Mouse (Mus musculus) testis, adult 2 months (tissue): ENCODE data around the gene Mrm3.

Experiments used
- CTCF ChIP-seq: fragments of 200-500 bp; IDR thresholded peaks from 2 replicates; pipeline ENCODE4 v1.5.1; 2012; ENCODE audit warnings: low read depth, mild to moderate bottlenecking, inconsistent platforms, low read length, moderate library complexity; ENCODE audit not compliant: control insufficient read depth, insufficient read depth, insufficient replicate concordance
- POLR2A ChIP-seq: fragments of 200-500 bp; IDR thresholded peaks from 2 replicates; pipeline ENCODE4 v1.6.1; 2012; ENCODE audit warnings: low read depth, mild to moderate bottlenecking, inconsistent platforms, low read length, moderate library complexity; ENCODE audit not compliant: control insufficient read depth

DNA sequence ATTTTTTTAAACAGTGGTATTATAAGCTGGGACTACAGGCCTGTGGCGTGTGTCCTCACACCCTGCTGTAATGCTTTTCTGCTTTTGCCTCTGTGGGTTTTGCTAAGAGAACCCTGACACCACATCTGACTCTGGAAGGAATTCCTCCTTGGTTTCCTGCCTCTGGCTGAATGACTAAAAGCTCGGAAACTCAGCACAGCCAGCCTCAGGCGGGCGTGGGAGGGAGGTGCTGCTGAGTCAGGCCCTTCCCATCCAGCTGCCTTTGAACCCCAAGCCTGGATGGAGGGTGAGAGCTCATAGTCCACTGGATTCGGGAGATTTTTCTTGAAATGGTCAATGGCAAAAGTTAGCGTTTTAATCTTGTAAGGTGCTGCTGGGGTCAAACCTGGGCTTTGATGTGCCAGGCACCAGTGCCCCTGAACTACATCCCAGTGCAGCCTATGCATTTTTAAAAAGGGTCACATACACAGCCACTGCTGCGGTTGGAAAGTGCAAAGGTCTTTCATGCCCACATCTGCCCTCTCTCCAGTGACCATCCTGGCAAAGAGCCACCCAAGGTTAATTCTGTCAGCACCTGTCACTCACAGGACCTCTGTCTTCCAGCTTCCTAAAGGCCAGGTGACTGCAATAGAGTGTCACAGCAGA is 42.0 kb downstream of the Mrm3 start:
- TF ChIP-seq CTCF, result no peak
- no peak for TF ChIP-seq POLR2A
